Mouse (Mus musculus) thymus, postnatal 14 days (tissue): ENCODE measurements around the gene Hspb8.
"Not testable (repeated sequence)": the region's sequence is repeated elsewhere in the genome, so short reads cannot be mapped to it uniquely, and the experiment has no call there.

Source experiments
- DNase-seq: peaks from one replicate; pipeline ENCODE4 v3.0.0; 2021

Gene Hspb8

DNA sequence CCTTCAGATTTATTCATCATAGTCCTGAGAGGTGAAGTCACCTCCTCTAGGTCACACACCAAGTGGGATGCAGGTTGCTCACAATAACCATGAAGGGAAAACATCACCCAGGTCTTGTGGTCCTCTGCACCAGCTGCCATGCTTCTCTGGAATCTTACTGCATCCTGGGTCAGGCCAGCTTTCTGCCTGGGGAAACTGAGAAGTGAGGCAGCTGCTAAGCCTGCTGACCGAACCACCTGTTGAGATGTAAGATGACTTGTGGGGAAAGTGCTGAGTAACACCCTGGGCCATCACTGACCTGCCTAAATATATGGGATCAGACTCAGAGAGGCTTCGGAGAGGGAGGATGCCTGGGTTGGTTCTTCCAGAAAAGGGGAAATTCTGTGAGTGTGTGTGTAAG, 4.0 kb upstream of the Hspb8 start:
- DNase-seq: no peak

DNA sequence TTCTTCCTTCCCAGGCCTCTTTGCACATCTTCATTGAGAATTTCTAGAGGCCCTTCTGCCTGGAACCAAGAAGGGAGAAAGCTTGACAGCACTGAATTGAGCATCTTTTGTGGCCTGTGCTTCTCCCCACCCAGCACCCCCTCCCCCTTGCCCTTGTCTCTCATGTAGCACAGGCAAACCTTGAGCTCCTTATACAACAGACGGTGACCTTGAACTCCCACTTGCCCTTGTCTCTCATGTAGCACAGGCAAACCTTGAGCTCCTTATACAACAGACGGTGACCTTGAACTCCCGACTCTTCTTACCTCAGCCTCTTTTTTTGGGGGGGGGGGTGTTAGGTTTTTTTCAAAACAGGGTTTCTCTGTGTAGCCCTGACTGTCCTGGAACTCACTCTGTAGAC, 3.0 kb upstream of the Hspb8 start:
- DNase-seq: not testable (repeated sequence)

- no peak for DNase-seq
Observed at GRCm38 (mm10) chr5:116425273-116425672, 2.6 kb upstream of the Hspb8 start.

GRCm38 (mm10) chr5:116423746-116424145, 1.1 kb upstream of the Hspb8 start:
- no peak for DNase-seq

GRCm38 (mm10) chr5:116421791-116422481, 728 bp downstream of the Hspb8 start:
- DNase-seq: no peak

DNA sequence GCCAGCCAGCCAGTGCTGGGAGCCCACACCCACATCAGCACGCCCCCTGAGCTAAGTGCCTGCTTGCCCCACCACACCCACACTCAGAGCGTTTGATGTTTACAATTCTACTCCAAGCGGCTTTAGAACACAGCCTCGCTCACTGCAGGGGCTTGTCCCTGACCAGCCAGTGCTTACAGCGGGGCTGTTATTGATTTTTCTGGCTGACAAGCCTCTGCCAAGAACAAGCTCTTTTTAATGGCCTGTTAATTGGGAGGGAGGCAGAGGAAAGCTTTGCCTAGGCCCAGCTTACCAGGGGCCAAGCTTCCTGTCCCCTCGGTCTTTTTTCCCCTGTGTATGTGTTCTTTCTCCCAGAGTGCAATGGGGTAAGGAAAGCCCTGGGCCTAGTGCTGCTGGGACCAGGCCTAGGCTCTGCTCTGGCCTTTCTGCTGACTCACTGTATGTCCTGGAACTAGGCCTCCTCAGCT, 1.9 kb downstream of the Hspb8 start:
- DNase-seq: no peak

GRCm38 (mm10) chr5:116420213-116420612, 2.5 kb downstream of the Hspb8 start:
- no peak for DNase-seq

DNA sequence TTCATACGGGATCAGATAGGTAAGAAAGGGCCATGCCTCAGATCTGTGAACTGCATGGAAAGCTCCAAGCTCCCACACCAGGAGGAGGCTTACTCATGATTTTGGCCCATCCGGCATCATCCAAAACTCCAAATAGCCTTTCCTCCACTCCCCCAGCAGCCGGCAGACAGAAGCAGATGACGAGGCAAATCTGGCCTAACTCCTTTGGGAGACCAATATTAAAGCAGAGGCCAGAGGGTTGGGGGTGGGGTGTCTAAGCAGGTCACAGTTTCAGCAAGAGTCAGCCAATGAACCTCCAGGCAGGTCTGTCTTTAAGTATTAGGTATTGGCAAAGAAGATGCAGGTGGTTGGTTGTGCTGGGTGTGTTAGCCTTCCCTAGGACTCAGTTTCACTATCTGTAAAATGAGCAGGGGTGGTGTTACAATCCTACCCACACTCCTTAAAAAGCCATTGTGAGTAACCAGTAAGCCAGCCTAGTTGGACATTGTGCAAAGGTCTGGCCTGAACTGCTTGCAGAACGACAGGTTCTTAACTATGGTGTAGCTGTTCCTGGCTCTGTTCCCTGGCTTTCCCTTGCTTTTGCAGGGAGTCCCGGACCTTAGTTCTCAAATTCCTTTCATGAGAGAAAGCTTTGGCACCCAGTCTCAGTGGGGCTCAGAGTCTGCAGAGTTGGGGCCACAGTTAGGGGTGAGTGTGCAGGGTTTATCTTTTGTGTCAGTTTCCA, 3.2 kb downstream of the Hspb8 start:
- no peak for DNase-seq

- no peak for DNase-seq
Observed at GRCm38 (mm10) chr5:116416208-116416607, 6.5 kb downstream of the Hspb8 start.

DNA sequence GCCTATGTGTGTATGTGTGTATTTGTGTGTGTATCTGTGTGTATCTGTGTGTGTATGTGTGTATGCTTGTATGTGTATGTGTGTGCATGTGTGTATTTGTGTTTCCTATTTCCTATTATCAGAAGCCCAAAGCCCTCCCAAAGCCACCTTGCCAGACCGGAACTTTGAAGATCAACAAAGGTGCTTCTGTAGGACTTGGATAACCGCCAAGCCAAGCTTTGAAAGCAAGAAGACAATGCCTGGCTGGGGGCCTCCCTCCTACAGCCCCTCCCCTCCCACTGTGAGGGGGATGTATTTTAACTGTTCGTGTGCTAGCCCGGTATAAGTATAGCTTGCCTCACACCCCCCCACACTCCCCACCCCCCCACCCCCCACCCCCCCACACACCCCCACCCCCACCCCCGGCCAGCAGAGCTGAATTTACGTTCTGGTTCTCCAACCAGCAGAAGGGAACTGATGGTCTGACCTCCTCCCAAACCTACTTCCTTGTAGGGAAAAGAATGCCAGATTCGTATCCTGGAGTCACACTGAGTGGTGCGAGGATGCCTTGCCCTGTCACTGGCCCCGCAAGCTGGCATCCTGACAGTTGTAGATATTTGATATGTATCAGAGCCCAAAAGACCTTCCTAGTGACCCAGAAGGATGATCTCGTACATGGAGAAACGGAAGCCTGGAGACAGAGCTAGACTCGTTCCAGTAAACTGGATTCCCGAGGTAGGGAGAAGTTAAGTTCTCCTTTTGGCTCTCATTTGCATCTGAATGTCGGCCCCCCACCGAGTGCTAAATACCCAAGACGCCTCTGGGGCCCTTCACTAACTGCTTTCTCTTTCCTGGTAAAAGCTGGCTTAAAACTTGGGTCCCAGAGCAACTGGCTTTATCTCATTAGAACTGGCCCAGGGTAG, 12.7 kb downstream of the Hspb8 start:
- no peak for DNase-seq

DNA sequence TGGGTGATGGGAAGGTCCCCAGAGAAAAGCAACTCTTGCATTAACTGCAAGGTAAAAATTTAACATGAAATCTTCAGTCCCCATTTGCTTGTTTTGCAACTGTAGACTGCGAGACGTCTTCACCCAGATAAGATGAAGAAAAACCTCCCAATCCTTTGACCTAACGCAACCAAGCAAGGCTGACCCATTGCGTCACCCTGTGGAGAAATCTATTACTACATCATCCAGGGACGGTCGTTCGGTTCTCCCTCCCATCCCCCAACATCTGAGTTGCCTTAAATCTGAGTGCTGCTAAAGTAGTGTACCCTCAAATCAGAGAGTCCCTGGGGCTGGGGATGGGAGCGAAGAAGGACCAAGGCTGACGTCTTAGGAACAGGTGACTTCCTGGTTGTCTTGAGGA, 13.7 kb downstream of the Hspb8 start:
- DNase-seq: no peak

GRCm38 (mm10) chr5:116407936-116408335, 14.7 kb downstream of the Hspb8 start:
- DNase-seq: no peak

DNA sequence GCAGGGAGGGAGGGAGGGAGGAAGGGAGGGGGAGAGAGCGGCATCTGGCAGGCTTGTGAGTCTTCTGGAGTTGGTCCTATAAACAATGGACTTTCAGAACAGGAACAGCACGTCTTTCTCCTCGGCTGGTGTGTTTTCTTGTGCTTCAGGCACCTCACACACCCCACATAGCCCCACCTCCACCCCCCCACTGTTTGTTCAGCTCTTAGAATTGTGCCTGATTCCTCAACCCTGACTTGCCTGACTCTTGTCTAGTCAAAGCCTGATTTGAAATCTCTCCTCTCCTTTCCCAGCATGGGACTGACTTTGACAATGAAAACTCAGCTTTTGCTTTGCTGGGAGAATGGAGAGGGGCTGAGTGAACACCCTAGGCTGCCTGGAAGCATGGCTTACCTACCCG, 15.3 kb downstream of the Hspb8 start:
- DNase-seq: no peak

- no peak for DNase-seq
Observed at GRCm38 (mm10) chr5:116406507-116406906, 16.2 kb downstream of the Hspb8 start.

DNA sequence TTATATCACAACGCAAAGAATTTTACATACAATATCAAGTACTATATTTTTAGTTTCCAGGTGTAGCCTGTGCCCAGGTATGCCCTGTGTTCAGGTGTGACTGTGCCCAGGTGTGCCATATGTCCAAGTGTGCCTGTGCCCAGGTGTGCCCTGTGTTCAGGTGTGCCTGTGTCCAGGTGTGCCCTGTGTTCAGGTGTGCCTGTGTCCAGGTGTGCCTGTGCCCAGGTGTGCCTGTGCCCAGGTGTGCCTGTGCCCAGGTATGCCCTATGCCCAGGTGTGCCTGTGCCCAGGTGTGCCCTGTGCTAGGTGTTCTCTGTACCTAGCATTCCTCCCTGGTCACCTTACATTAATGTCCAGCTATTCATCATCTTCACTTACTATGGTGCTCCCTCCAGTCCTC, 16.7 kb downstream of the Hspb8 start:
- no peak for DNase-seq

DNA sequence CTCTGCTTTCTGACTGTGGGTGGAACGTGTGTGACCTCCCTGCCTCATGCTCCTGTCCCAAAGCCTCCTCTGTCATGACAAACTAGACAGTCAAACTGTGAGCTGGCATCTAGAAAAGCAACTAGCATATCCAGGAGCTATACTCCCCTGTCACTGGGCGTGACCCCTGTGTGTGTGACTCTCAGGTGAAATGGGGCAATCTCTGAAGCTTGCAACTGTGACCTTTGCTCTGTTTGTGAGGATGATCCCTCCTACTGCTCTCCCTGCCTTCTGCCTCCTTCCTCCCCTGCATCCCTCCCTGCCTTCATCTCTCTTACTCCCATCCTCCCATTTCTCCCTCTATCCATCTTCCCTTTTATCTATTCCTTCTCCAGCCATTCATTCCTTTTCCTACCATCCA, 18.6 kb downstream of the Hspb8 start:
- DNase-seq: no peak

DNA sequence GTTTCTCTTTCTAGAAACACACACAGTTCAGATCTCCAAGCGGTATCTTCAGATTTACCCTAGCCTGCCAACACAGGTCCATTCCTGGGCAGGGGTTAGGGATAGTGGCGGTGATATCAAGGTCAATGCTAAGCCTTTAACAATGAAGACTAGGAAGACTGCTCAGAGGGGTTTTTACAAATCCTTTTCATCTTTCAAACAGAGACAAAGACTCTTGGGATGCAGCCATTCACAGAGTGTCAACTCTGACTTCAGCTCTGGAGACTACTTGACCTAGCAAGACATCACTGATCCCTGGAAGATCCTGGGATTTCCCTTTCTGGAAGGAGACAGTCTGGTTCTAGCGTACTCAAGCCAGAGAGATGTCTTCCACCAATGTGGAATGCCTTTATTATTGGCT, 21.9 kb downstream of the Hspb8 start:
- DNase-seq: no peak

- no peak for DNase-seq
Observed at GRCm38 (mm10) chr5:116400042-116400730, 22.5 kb downstream of the Hspb8 start.

DNA sequence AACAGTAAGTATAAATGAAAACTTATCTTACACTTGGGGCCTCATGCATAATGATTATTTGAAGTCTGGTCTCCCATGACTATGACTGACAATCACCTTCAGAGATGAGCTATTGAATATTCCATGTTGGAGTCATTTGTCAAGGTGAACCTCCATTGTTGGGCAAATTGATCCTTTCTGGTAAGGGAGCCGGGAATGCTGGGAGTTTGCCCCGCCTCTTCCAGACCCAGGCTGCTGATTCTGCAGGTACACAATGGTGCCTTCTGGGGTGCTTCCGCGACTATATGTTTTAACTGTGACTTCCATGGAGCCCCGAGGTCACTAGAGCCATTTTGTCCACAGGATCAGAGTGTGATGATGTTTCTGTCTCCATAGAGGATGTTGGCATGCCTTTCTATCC, 26.6 kb downstream of the Hspb8 start:
- no peak for DNase-seq

GRCm38 (mm10) chr5:116392603-116393002, 30.1 kb downstream of the Hspb8 start:
- DNase-seq: no peak

DNA sequence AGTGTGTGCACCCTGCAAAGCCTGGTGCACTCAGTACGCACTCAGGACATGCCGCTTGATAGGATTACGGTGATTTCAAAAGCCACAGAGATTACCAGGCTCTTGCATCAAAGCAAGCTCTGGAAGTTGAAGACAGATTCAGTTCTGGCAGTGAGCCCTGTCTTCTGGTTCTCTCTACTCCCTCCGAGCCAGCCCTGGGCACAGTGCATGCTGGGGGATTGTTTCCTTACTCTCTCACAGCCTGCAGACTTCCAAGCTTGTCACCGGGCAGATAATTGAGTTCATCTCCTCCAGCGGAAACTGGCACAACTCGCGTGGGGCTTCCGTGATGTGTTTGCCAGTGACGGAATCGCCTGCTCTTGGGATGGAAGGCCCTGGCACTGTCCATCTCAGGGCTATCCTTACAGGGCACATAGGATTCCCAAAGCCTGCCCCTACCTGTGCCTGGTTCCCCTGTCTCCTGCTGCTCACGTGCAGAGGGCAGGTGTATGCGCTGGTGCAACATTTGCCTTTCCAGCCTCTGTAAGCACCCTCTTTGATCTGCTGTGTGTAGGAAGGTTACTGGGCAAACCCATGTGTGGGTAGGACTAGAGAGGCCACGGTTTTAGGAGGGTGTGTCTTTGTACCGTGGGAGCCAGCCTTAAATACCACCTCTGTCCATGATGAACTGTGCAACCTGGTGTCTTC, 32.7 kb downstream of the Hspb8 start:
- no peak for DNase-seq

DNA sequence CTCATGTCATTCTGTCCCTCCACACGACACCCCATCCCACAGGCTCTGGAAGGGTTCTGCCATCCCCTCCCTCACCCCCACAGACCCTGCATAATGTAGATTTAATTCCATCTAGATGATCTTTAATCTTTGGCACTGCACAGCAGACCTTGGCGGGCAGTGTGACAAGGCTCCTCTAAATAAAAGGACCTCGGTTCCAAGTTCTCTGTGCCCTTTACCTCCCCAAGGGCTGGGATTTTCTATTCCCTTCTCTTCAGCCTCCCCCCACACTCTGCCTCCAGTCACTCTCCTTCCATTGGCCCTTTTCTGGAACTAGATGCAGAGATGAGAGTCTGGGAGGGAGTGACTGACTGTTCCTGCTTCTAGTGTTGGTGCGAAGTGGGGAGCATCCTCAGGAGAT, 33.3 kb downstream of the Hspb8 start:
- DNase-seq: no peak
